Mouse (Mus musculus) granulocyte monocyte progenitor cell, adult 5-6 weeks (primary cell): ENCODE measurements at regions not wholly inside any gene's neighbourhood (a gene's known extent, or its start where the extent isn't known, plus 50 kb on each side); places are given as distances from the start of the nearest gene placed in this dataset.

Source experiments
- ATAC-seq: replicated peaks from 2 replicates; pipeline ENCODE4 v1.8.0; 2016; ENCODE audit warnings: mild to moderate bottlenecking, moderate TSS enrichment, inconsistent platforms; ENCODE audit not compliant: poor library complexity, severe bottlenecking

GRCm38 (mm10) chr13:82849037-82849436 lies 654.8 kb upstream of the Mef2c start:
- no peak for ATAC-seq

DNA sequence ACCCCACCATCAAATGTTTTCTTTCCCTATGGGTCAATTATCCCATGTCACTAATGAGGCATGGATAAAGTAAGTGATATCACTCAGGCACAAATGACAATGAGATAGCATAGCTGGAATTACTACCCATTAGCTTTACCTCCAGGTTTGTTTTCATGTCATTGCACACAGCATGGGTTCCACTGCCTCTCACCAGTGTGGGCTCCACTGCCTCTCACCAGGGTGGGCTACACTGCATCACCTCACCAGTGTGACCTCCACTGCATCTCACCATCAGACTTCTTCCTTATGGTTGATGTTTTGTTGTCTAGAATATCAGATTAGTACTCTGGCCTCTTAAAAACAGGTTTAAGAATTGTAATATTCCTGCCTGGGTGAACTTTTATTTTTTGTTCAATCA lies 634.0 kb upstream of the Mef2c start:
- ATAC-seq: no peak

DNA sequence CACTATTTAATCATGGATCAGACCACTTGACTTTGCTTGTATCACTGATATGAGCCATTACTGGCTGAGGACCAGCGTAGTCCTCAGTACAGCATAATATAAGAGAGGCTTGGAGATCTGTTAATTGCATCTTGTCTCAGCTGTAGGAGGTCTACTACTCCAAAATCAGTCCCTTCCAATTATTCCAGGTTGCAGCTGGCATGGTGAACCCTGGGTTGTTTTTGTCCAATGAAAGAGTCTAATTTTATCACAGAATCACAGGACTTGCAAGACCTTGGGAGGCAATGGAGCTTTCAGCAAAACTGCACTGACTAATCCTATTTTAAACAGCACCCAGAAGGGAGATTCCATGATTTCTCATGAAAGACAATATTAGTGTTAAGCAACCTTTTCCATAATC lies 629.7 kb upstream of the Mef2c start:
- ATAC-seq: no peak

DNA sequence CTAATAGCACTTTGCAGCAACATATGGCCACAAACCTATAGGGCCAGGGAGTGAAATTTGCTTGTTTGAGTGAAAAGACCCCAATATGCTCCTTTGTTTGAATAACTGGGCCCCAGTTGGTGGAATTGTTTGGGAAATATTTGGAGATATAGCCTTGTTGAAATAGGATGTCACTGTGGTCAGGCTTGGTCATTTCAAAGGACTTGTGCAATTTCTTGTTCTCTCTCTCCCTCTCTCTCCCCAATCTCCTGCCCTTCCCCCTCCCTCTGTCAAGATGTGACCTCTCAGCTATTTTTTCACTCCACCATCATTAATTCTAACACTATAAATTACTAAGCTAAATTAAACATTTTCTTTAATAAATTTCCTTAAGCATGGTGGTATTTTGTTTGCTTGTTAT lies 620.5 kb upstream of the Mef2c start:
- peak; percentile 56 for ATAC-seq

- ATAC-seq: no peak
Measured at GRCm38 (mm10) chr13:82888755-82889154, 615.1 kb upstream of the Mef2c start.

DNA sequence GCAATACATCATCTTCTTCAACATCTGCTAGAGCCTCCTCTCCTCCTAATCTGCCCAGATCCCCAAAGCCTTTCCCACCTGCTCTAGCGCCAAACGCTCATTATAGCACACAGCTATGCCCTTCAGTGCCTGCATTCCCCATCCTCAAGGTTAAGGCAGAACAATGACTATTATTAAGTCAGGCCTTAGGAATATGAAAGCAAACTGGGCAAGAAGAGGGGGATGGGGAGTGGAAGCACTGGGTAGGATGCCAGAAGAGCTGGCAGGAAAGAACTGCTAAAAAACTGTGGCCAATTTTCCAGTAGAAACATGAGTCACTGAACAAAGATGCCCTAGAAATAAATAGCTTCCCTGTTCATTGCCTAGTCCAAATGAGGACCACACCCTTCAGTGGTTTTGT lies 611.1 kb upstream of the Mef2c start:
- no peak for ATAC-seq

DNA sequence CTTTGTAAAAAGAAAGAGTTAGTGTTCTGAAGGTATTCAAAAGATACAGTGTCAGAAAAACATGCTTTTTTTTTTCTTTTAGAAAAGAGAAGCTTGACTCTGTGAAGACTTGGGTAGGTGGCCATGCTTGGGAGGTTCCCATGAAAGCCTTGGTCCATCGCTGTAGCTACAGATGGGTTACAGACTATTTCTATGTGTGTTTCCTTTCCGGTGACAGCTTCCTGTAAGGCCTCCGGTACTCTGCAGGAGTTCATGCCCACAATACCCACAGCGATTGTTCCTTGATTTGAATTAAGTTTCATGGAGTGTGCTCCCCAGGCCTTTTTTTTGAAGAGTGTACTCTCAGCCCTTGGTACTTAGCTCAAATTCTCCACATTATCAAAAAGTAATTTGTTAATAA lies 604.1 kb upstream of the Mef2c start:
- peak; percentile 61 for ATAC-seq

DNA sequence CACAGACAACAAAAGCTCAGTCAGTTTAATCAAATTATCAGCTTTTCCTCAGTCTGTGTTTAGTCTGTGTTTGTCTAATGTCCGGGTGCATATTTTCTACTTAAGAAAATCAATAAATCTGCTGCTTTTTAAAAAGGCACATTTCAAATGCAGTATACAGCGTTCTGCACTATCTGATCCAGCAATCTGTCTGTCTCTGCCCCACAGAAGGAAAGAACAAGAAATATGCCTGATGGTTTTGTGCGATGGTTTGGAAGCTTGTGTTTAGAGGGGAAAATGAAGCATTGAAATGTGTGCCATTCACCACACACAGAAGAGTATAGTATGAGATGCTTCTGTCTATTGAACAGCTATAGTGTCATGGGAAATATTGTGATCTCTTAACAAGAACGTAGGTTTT lies 601.7 kb upstream of the Mef2c start:
- no peak for ATAC-seq

GRCm38 (mm10) chr13:82903637-82904036 lies 600.2 kb upstream of the Mef2c start:
- ATAC-seq: no peak

DNA sequence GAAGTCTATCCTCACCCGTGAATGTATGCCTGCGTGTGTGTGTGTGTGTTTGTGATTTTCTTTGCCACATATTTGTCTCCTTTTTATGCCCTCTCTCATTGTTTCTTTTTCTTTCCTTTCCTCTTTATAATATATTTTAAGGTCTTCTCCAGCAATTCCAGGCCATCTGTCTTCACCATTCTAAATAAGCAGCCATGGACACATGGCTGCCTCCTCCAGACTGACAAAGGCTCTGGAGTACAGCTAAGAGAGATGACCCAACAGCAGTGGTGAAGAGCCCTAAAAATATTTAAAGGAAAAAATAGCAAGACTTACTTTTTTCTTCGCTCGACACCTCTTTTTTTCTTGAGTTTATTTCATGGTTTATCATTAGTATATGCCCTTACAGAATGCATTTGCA lies 596.1 kb upstream of the Mef2c start:
- no peak for ATAC-seq

DNA sequence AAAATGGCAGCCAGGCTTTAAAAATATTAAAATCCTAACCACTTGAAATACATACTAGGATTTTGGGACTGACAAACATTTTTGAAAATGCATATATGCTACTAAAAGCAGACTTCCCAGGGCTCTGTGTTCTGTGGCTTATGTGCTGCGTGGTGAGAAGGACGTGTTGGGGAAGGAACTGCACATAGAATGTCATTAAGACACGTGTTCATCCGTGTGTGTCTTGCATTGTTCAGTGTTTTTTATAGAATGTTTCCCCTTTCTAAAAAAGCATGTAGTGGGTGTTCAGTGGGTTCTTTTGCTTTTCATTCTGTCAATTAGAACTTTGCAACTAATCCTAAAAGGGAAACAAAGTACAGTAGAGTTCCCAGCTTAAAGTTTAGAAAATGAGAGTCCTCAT lies 594.7 kb upstream of the Mef2c start:
- no peak for ATAC-seq

- ATAC-seq: no peak
Measured at GRCm38 (mm10) chr13:82912859-82913258, 591.0 kb upstream of the Mef2c start.

- no peak for ATAC-seq
Measured at GRCm38 (mm10) chr13:82915194-82915593, 588.6 kb upstream of the Mef2c start.

GRCm38 (mm10) chr13:82930010-82930409 lies 573.8 kb upstream of the Mef2c start:
- ATAC-seq: peak; percentile 58

- no peak for ATAC-seq
Measured at GRCm38 (mm10) chr13:82937856-82938255, 566.0 kb upstream of the Mef2c start.

DNA sequence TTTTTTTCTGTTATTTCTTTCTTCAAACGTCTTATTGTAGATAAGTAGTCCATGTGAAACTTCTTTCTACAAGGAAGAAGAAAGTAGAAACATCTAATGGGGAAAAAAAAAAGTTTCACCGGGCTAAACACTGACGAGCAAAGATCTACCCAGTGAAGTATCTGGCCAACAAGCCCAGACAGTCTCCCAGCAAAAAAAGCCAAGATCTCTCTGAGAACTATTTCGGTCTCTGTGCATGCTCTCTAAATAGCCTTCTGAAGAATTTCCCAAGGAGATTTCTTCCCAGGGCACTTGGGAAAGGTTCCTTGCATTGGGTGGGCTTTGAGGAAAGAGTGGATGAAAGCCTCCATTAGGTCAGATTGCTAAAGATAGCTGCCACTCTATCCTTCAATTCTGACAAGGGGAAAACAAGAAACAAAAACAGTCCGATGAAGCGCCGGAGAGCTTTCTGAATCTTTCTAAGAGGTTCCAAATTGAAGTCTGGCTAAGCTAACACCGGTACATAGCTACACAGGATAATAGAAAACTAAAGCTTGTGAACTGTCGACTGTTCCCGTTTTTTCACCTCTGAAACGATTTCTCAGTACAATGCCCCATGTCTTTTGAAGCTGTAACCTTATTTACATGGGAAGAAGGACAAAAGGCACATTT lies 561.0 kb upstream of the Mef2c start:
- no peak for ATAC-seq

GRCm38 (mm10) chr13:82946931-82947330 lies 556.9 kb upstream of the Mef2c start:
- ATAC-seq: peak; percentile 79

- peak; percentile 71 for ATAC-seq
Measured at GRCm38 (mm10) chr13:82949541-82949940, 554.3 kb upstream of the Mef2c start.

- ATAC-seq: no peak
Measured at GRCm38 (mm10) chr13:82962333-82962732, 541.5 kb upstream of the Mef2c start.

GRCm38 (mm10) chr13:82971722-82972121 lies 532.1 kb upstream of the Mef2c start:
- ATAC-seq: no peak

GRCm38 (mm10) chr13:82974210-82974811 lies 529.5 kb upstream of the Mef2c start:
- ATAC-seq: no peak

- ATAC-seq: no peak
Measured at GRCm38 (mm10) chr13:83001118-83001517, 502.7 kb upstream of the Mef2c start.
